Mouse (Mus musculus) ES-E14 (cell line): ENCODE results near the gene Hdac11. TPM values are rescaled to one million over a fixed set of nuclear protein-coding genes. Genes with fewer than 3 reads are reported as not detected.

Experiments
- DNase-seq: peaks from one replicate; pipeline ENCODE4 v3.0.0-alpha.2; 2013; ENCODE audit warnings: low read depth, low spot score
- H3K27ac ChIP-seq: 2 replicates; pipeline ENCODE4 v1.5.1; 2012; ENCODE audit warnings: low read depth, mild to moderate bottlenecking, low read length, moderate library complexity, mixed read lengths; ENCODE audit not compliant: poor library complexity, insufficient read depth, severe bottlenecking
- H3K36me3 ChIP-seq: 2 replicates; pipeline ENCODE4 v1.6.1; 2012; ENCODE audit warnings: mild to moderate bottlenecking, low read length, moderate library complexity, mixed read lengths; ENCODE audit not compliant: control insufficient read depth, poor library complexity, insufficient read depth, severe bottlenecking
- H3K4me1 ChIP-seq, 2 experiments: fragments of 150-350 bp in 1 of 2; sonication (generic) in 1 of 2; 2 replicates each; pipeline ENCODE4 v1.6.1; 2012; ENCODE audit warnings: low read length in 2 of 2, mild to moderate bottlenecking in 1 of 2, mixed read lengths in 1 of 2; ENCODE audit not compliant: control insufficient read depth in 2 of 2, insufficient read depth in 2 of 2, poor library complexity in 1 of 2
- H3K4me3 ChIP-seq, 2 experiments: fragments of 150-350 bp in 1 of 2; sonication (generic) in 1 of 2; 2 replicates each; pipeline ENCODE4 v1.5.1; 2012; ENCODE audit warnings: low read length in 2 of 2, low read depth in 1 of 2, mild to moderate bottlenecking in 1 of 2, mixed read lengths in 1 of 2; ENCODE audit not compliant: insufficient read depth in 1 of 2, poor library complexity in 1 of 2, severe bottlenecking in 1 of 2
- H3K9ac ChIP-seq: 2 replicates; pipeline ENCODE4 v1.6.1; 2012; ENCODE audit warnings: low read depth, mild to moderate bottlenecking, low read length, mixed read lengths; ENCODE audit not compliant: poor library complexity, insufficient read depth, severe bottlenecking
- H3K9me3 ChIP-seq: fragments of 150-350 bp; sonication (generic); 2 replicates; pipeline ENCODE4 v1.6.1; 2012; ENCODE audit warnings: low read depth, mild to moderate bottlenecking, low read length; ENCODE audit not compliant: control insufficient read depth, insufficient read depth
- CHD2 ChIP-seq: IDR thresholded peaks from 2 replicates; pipeline ENCODE4 v1.6.1; 2014; ENCODE audit warnings: mild to moderate bottlenecking, low read depth, low read length, inconsistent platforms
- HCFC1 ChIP-seq: IDR thresholded peaks from 2 replicates; pipeline ENCODE4 v1.6.1; 2012; ENCODE audit warnings: low read length, inconsistent platforms, borderline replicate concordance; ENCODE audit not compliant: insufficient read depth
- MAFK ChIP-seq: IDR thresholded peaks from 2 replicates; pipeline ENCODE4 v1.6.1; 2014; ENCODE audit warnings: mild to moderate bottlenecking, low read depth, low read length, inconsistent platforms; ENCODE audit not compliant: insufficient read depth
- ZC3H11A ChIP-seq: IDR thresholded peaks from 2 replicates; pipeline ENCODE4 v1.6.1; 2012; ENCODE audit warnings: low read depth, mild to moderate bottlenecking, inconsistent platforms, low read length, borderline replicate concordance
- ZNF384 ChIP-seq: IDR thresholded peaks from 2 replicates; pipeline ENCODE4 v1.6.1; 2012; ENCODE audit warnings: low read depth, low read length, inconsistent platforms
- in situ Hi-C, 2 experiments: fragments of 600-800 bp; cut with MboI; formaldehyde crosslinking; loops; one replicate each; pipeline ENCODE4 v1.15.1; 2025; ENCODE audit warnings: low sequenced_read_pairs in 2 of 2, inconsistent platforms in 1 of 2; ENCODE audit not compliant: unreplicated experiment in 2 of 2
- total RNA-seq: library from RNA; depleted of rRNA; stranded (reverse); fragments of 300-350 nt; gene quantifications from 2 replicates; pipeline ENCODE4 v1.2.3, GENCODE M21; 2012

Gene Hdac11
- total RNA-seq, 1 experiment, result 2.6 TPM

GRCm38 (mm10) chr6:91145056-91145455 lies 11.4 kb upstream of the Hdac11 start:
- H3K4me1 ChIP-seq, result no peaks in the 10 kb centered on the region
- no peak for TF ChIP-seq ZNF384
- TF ChIP-seq CHD2, result no peak
- TF ChIP-seq ZC3H11A, result no peak
- no peak for TF ChIP-seq MAFK
- TF ChIP-seq HCFC1, result no peak
- no peak overlapping the region for H3K4me3 ChIP-seq
- in situ Hi-C loops, result no loop called here
- no peaks in the 10 kb centered on the region for H3K9me3 ChIP-seq
- no peak overlapping the region for H3K27ac ChIP-seq
- H3K36me3 ChIP-seq, result no peaks in the 10 kb centered on the region
- DNase-seq, result no peak
- H3K9ac ChIP-seq, result no peak overlapping the region

DNA sequence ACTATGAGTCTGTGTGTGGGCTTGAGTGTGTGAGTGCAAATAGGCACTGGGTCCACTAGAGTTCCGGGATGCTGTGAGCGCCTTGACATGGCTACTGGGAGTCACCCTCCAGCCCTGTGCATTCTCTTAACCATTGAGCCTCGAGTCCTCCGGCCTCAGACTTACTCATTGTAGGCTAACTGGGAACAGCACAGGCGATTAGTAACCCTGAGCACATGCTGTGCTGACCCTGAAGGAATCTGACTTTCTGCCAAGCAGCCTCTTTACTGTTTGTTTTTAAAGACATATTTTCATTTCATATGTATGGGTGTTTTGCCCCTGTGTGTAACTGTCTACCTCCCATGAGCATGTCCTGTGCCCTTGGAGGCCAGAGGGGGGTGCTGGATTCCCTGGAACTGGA lies 10.9 kb upstream of the Hdac11 start:
- H3K9ac ChIP-seq, result no peak overlapping the region
- no peak overlapping the region for H3K4me3 ChIP-seq
- no peaks in the 10 kb centered on the region for H3K36me3 ChIP-seq
- no peak for DNase-seq
- H3K9me3 ChIP-seq, result no peaks in the 10 kb centered on the region
- in situ Hi-C loops, result no loop called here
- H3K4me1 ChIP-seq, result no peaks in the 10 kb centered on the region
- no peak for TF ChIP-seq HCFC1
- no peak for TF ChIP-seq MAFK
- no peak for TF ChIP-seq ZNF384
- no peak for TF ChIP-seq ZC3H11A
- no peak overlapping the region for H3K27ac ChIP-seq

- in situ Hi-C loops, result no loop called here
- H3K4me1 ChIP-seq, result no peaks in the 10 kb centered on the region
- TF ChIP-seq ZNF384 (no peak), CHD2 (no peak), MAFK (no peak), HCFC1 (no peak), ZC3H11A (no peak)
- no peak for DNase-seq
- no peaks in the 10 kb centered on the region for H3K9me3 ChIP-seq
- no peak overlapping the region for H3K4me3 ChIP-seq
- no peak overlapping the region for H3K9ac ChIP-seq
- no peak overlapping the region for H3K27ac ChIP-seq
- no peaks in the 10 kb centered on the region for H3K36me3 ChIP-seq
Observed at GRCm38 (mm10) chr6:91146443-91147151, 9.9 kb upstream of the Hdac11 start.

DNA sequence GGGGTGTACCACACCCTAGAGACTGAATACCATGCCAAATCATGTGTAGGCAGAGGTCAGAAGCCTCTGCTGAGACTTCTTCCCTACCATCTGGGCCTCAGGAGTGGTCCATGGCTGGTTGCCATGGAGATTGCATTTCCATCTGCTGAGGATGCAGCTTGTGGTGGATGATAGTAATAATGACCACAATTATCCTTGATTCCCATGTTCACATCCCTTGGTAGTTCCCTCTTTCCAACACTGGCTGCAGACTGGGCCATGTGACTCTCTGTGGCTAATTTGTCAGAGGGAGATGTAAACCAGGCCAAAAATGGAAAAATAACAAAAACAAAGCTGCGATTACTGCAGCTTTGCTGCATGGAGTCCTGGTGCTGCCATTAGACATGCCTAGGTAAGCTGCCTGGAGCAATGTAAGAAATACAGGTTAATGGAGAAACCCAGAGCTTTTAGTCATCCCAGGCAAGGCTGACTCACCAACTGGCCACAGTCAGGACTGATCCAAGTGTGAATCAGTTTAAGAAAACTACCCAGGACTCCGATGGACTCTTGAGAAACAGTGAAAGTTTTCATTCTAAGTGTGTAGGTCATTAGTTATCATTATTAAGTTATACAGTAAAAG lies 9.2 kb upstream of the Hdac11 start:
- H3K27ac ChIP-seq, result no peak overlapping the region
- in situ Hi-C loops, result no loop called here
- TF ChIP-seq HCFC1, result no peak
- no peak for TF ChIP-seq CHD2
- no peak for TF ChIP-seq ZC3H11A
- no peak for TF ChIP-seq MAFK
- no peak for TF ChIP-seq ZNF384

More for the DNA sequence above, 9.2 kb upstream of the Hdac11 start:
- Histone ChIP-seq H3K9ac (no peak overlapping the region), H3K36me3 (no peaks in the 10 kb centered on the region), H3K4me1 (no peaks in the 10 kb centered on the region), H3K9me3 (no peaks in the 10 kb centered on the region), H3K4me3 (no peak overlapping the region)
- no peak for DNase-seq
